Mouse (Mus musculus) olfactory bulb, adult 2 months (tissue): ENCODE data around the gene Gtf2i. TPM values are rescaled to one million over a fixed set of nuclear protein-coding genes. Genes with fewer than 3 reads are reported as not detected.
A peak's percentile ranks its signal among the peaks of the same experiment; 100 is the strongest.
"Not testable (repeated sequence)": the region's sequence is repeated elsewhere in the genome, so short reads cannot be mapped to it uniquely, and the experiment has no call there.

Experiments used
- H3K27ac ChIP-seq: fragments of 200-500 bp; 2 replicates; pipeline ENCODE4 v1.5.1; 2012; ENCODE audit warnings: low read depth, low read length; ENCODE audit not compliant: insufficient read depth
- H3K4me1 ChIP-seq: fragments of 200-500 bp; 2 replicates; pipeline ENCODE4 v1.6.1; 2012; ENCODE audit warnings: low read length; ENCODE audit not compliant: control insufficient read depth, insufficient read depth
- H3K4me3 ChIP-seq: fragments of 200-500 bp; 2 replicates; pipeline ENCODE4 v1.5.1; 2012; ENCODE audit warnings: mild to moderate bottlenecking, low read depth, low read length, moderate library complexity; ENCODE audit not compliant: insufficient read depth
- CTCF ChIP-seq: fragments of 200-500 bp; IDR thresholded peaks from 2 replicates; pipeline ENCODE4 v1.5.1; 2012; ENCODE audit warnings: low read depth, mild to moderate bottlenecking, low read length, moderate library complexity; ENCODE audit not compliant: insufficient read depth
- POLR2A ChIP-seq: fragments of 200-500 bp; IDR thresholded peaks from 2 replicates; pipeline ENCODE4 v1.6.1; 2012; ENCODE audit warnings: mild to moderate bottlenecking, low read depth, low read length, moderate library complexity; ENCODE audit not compliant: insufficient read depth
- WGBS: fragments of 180-500 bp; shearing (Covaris S2); methylation state at CpG from one replicate; pipeline ENCODE4 v1.1.7; 2018; 5-methylcytosine and 5-hydroxymethylcytosine counted together
- polyA plus RNA-seq: library from polyadenylated mRNA; stranded (reverse); fragments of >200 nt; gene quantifications from 2 replicates; pipeline ENCODE4 v1.2.4, GENCODE M21; 2012; ENCODE audit warnings: low replicate concordance; ENCODE audit not compliant: missing spikeins, insufficient read depth, insufficient read length

Gtf2i gene
- 380 TPM in 1 of 2 replicates, not detected in the other for polyA plus RNA-seq

- under 1% methylated on average over 40 of the region's 40 CpGs for WGBS
- TF ChIP-seq CTCF = no peak
- no peak for TF ChIP-seq POLR2A
- peak within 1 kb of the TSS; percentile 84 for H3K4me3 ChIP-seq
- H3K4me1 ChIP-seq = peaks cover 18% of the 10 kb centered on the region
- H3K27ac ChIP-seq = peak within 1 kb of the TSS; percentile 93
Measured at GRCm38 (mm10) chr5:134314688-134315622, at the start of gene Gtf2i. Gene Gtf2i (minus strand): TSS chr5:134314760.

- TF ChIP-seq CTCF (no peak), POLR2A (no peak)
- Histone ChIP-seq H3K27ac (no peak overlapping the region), H3K4me3 (no peak overlapping the region), H3K4me1 (no peaks in the 10 kb centered on the region)
- 89% methylated on average over 4 of the region's 4 CpGs for WGBS
Measured at GRCm38 (mm10) chr5:134359101-134359500, 44.5 kb upstream of the Gtf2i start.

DNA sequence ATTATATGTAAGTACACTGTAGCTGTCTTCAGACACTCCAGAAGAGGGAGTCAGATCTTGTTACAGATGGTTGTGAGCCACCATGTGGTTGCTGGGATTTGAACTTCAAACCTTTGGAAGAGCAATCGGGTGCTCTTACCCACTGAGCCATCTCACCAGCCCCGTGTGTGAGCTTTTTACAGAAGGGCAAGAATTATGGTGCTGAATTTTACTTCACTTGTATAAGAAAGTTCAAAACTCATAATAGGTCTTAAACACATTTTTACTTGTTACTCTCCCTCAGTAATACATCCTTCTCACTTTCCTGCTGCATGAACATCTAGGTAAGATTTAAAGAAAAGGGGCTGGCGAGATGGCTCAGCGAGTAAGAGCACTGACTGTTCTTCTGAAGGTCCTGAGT, 40.8 kb upstream of the Gtf2i start:
- peaks cover 22% of the 10 kb centered on the region for H3K4me1 ChIP-seq
- 90% methylated on average over 4 of the region's 4 CpGs for WGBS
- not testable (repeated sequence) for H3K4me3 ChIP-seq, H3K27ac ChIP-seq

GRCm38 (mm10) chr5:134353117-134353516, 38.6 kb upstream of the Gtf2i start:
- Histone ChIP-seq H3K4me3 (no peak overlapping the region), H3K4me1 (peaks cover 25% of the 10 kb centered on the region), H3K27ac (peak overlapping the region; percentile 82)
- TF ChIP-seq CTCF = no peak
- no peak for TF ChIP-seq POLR2A
- 46% methylated on average over 4 of the region's 4 CpGs for WGBS

- peaks cover 25% of the 10 kb centered on the region for H3K4me1 ChIP-seq
- H3K27ac ChIP-seq = peak overlapping the region; percentile 82
- TF ChIP-seq CTCF (no peak), POLR2A (no peak)
- WGBS = 50% methylated on average over 3 of the region's 3 CpGs
- H3K4me3 ChIP-seq = no peak overlapping the region
Measured at GRCm38 (mm10) chr5:134352527-134353001, 38.0 kb upstream of the Gtf2i start.

GRCm38 (mm10) chr5:134350660-134351059, 36.1 kb upstream of the Gtf2i start:
- TF ChIP-seq POLR2A (no peak), CTCF (no peak)
- Histone ChIP-seq H3K4me1 (peaks cover 25% of the 10 kb centered on the region), H3K27ac (no peak overlapping the region), H3K4me3 (no peak overlapping the region)
- WGBS = 10% methylated on average over 10 of the region's 10 CpGs

DNA sequence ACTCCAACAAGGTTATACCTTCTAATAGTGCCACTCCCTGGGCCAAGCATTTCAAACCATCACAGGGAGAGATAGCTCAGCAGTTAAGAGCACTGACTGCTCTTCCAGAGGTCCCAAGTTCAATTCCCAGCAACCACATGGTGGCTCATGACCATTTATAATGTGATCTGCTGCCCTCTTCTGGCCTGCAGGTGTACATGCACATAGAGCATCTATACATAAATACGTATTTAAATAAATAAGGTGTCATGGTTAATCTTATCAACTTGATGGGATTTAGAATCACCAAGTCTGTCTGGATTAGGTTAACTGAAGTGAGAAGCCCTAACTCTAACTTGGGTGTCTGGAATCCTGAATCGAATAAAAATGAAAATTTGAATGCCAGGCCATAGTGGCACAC, 32.5 kb upstream of the Gtf2i start:
- 83% methylated on average over 2 of the region's 2 CpGs for WGBS
- no peak for TF ChIP-seq CTCF
- TF ChIP-seq POLR2A = no peak
- H3K4me1 ChIP-seq = peaks cover 15% of the 10 kb centered on the region
- no peak overlapping the region for H3K4me3 ChIP-seq
- H3K27ac ChIP-seq = no peak overlapping the region

DNA sequence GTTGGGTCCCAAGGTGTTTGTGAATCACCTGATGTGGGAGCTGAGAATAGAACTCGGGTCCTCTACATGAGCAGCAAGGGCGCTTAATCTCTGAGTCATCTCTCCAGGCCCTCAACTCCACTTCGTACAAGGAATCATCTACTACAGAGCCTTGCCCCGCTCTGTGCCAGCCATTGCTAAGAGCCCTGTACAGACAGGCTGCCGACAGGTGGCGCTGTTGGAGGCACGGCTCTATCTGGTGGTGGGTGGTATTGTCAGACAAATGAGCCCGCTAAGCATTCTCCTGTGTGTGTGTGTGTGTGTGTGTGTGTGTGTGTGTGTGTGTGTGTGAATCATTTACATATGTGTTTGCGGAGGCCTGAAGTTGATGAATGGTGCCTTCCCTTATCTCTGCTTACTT, 30.9 kb upstream of the Gtf2i start:
- TF ChIP-seq CTCF (no peak), POLR2A (no peak)
- H3K4me3 ChIP-seq = no peak overlapping the region
- peaks cover 10% of the 10 kb centered on the region for H3K4me1 ChIP-seq
- 57% methylated on average over 9 of the region's 9 CpGs for WGBS
- H3K27ac ChIP-seq = no peak overlapping the region

DNA sequence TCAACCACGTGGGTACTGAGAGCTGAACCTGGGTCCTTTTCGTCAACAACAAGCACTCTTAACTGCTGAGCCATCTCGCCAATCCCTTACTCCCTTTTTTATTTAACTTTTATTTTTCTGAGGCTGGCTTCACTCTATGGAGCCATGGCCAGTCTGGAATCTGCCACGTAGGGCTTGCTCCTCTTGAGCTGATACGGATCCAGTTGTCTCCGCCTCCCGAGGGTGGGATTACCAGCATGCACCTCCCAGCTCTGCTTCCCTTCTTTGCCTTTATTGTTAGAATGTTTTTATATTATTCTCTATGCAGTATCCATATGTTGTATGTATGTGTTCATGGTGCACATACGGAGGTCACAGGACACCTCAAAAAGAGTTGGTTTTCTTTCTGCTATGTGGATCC, 29.5 kb upstream of the Gtf2i start:
- TF ChIP-seq POLR2A (no peak), CTCF (no peak)
- 89% methylated on average over 8 of the region's 8 CpGs for WGBS
- H3K4me3 ChIP-seq = no peak overlapping the region

GRCm38 (mm10) chr5:134343530-134343929, 29.0 kb upstream of the Gtf2i start:
- WGBS = 89% methylated on average over 3 of the region's 4 CpGs
- not testable (repeated sequence) for H3K4me3 ChIP-seq, H3K27ac ChIP-seq, H3K4me1 ChIP-seq

More for the DNA sequence above, 29.5 kb upstream of the Gtf2i start:
- Histone ChIP-seq H3K27ac (no peak overlapping the region), H3K4me1 (peaks cover 7% of the 10 kb centered on the region)
